Mouse (Mus musculus): ENCODE data around the gene Slc30a10.

DNA sequence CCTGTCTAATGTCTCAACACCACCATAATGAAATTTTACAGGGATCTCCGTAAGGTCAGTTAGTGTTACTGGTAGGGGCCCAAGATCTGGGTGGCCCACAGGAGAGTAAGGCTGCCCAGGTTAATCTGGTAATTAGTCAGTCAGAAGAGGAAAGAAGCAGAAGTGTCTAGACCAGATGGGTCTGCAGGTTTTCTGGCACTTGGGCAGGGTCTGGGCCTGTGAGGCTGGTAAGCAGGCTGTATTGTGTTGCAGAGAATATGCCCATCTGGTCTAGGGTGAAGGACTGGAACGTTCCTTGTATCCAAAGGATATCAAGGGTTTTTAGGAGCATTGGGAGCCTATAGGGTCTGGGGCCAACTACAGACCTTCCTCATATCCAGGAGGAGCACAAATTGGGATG is 36.0 kb downstream of the Slc30a10 start:
- TF ChIP-seq CTCF (conservative IDR thresholded peaks at IDR 0.05; ENCODE audit: low read length): no peak
- TF ChIP-seq POU5F1 (IDR thresholded peaks at IDR 0.05; ENCODE audit: borderline replicate concordance, low read length): no peak
